Mouse (Mus musculus): ENCODE data around the gene Oxgr1. TPM values are rescaled to one million over a fixed set of nuclear protein-coding genes. Genes with fewer than 3 reads are reported as not detected.

Gene Oxgr1
- polyA plus RNA-seq, 1 experiment from 2014 or later, result 0.05 TPM

- WGBS, result 0% methylated on average over 1 of the region's 1 CpGs
- Histone ChIP-seq H3K4me3 (replicated peaks; ENCODE audit: low read length) (no peak overlapping the region), H3K9ac (replicated peaks; ENCODE audit: low read depth, low read length) (no peak overlapping the region), H3K27ac (ENCODE audit: low read length) (no peak overlapping the region), H3K9me3 (ENCODE audit: control insufficient read depth, low read length) (no peaks in the 10 kb centered on the region), H3K27me3 (replicated peaks; ENCODE audit: control insufficient read depth, insufficient read depth, low read length) (no peaks in the 10 kb centered on the region), H3K4me1 (replicated peaks; ENCODE audit: control insufficient read depth, insufficient read depth, low read length) (peaks cover 5% of the 10 kb centered on the region), H3K36me3 (ENCODE audit: control insufficient read depth, insufficient read depth) (no peaks in the 10 kb centered on the region), H3K4me2 (ENCODE audit: low read length) (no peak overlapping the region)
- ATAC-seq, result no peak
Measured at GRCm38 (mm10) chr14:120033454-120033853, 8.8 kb downstream of the Oxgr1 start.

GRCm38 (mm10) chr14:120019948-120020347 is 22.3 kb downstream of the Oxgr1 start:
- Histone ChIP-seq H3K4me3 (replicated peaks; ENCODE audit: low read length) (no peak overlapping the region), H3K27me3 (replicated peaks; ENCODE audit: control insufficient read depth, insufficient read depth, low read length) (no peaks in the 10 kb centered on the region), H3K4me1 (replicated peaks; ENCODE audit: control insufficient read depth, insufficient read depth, low read length) (no peaks in the 10 kb centered on the region), H3K9me3 (ENCODE audit: control insufficient read depth, low read length) (no peaks in the 10 kb centered on the region), H3K27ac (ENCODE audit: low read length) (no peak overlapping the region), H3K9ac (replicated peaks; ENCODE audit: low read depth, low read length) (no peak overlapping the region), H3K36me3 (ENCODE audit: control insufficient read depth, insufficient read depth) (no peaks in the 10 kb centered on the region), H3K4me2 (ENCODE audit: low read length) (no peak overlapping the region)
- WGBS, result 49% methylated on average over 2 of the region's 2 CpGs
- ATAC-seq, result peak; percentile 85

- no peaks in the 10 kb centered on the region for H3K27me3 ChIP-seq (replicated peaks; ENCODE audit: control insufficient read depth, insufficient read depth, low read length)
- H3K9ac ChIP-seq (replicated peaks; ENCODE audit: low read depth, low read length), result no peak overlapping the region
- ATAC-seq, result no peak
- H3K4me2 ChIP-seq (ENCODE audit: low read length), result no peak overlapping the region
- no peak overlapping the region for H3K4me3 ChIP-seq (replicated peaks; ENCODE audit: low read length)
- no peaks in the 10 kb centered on the region for H3K36me3 ChIP-seq (ENCODE audit: control insufficient read depth, insufficient read depth)
- 69% methylated on average over 11 of the region's 11 CpGs for WGBS
- no peak overlapping the region for H3K27ac ChIP-seq (ENCODE audit: low read length)
- H3K4me1 ChIP-seq (replicated peaks; ENCODE audit: control insufficient read depth, insufficient read depth, low read length), result no peaks in the 10 kb centered on the region
- H3K9me3 ChIP-seq (ENCODE audit: control insufficient read depth, low read length), result no peaks in the 10 kb centered on the region
Measured at GRCm38 (mm10) chr14:120009969-120010872, 32.0 kb downstream of the Oxgr1 start.

- 27% methylated on average over 1 of the region's 1 CpGs for WGBS
- Histone ChIP-seq H3K9me3 (ENCODE audit: control insufficient read depth, low read length) (no peaks in the 10 kb centered on the region), H3K4me2 (ENCODE audit: low read length) (no peak overlapping the region), H3K4me1 (replicated peaks; ENCODE audit: control insufficient read depth, insufficient read depth, low read length) (no peaks in the 10 kb centered on the region), H3K27me3 (replicated peaks; ENCODE audit: control insufficient read depth, insufficient read depth, low read length) (no peaks in the 10 kb centered on the region), H3K9ac (replicated peaks; ENCODE audit: low read depth, low read length) (no peak overlapping the region), H3K27ac (ENCODE audit: low read length) (no peak overlapping the region), H3K4me3 (replicated peaks; ENCODE audit: low read length) (no peak overlapping the region), H3K36me3 (ENCODE audit: control insufficient read depth, insufficient read depth) (no peaks in the 10 kb centered on the region)
- no peak for ATAC-seq
Measured at GRCm38 (mm10) chr14:120005153-120005552, 37.1 kb downstream of the Oxgr1 start.

- H3K9ac ChIP-seq (replicated peaks; ENCODE audit: low read depth, low read length), result no peak overlapping the region
- no peaks in the 10 kb centered on the region for H3K27me3 ChIP-seq (replicated peaks; ENCODE audit: control insufficient read depth, insufficient read depth, low read length)
- ATAC-seq, result no peak
- no peaks in the 10 kb centered on the region for H3K9me3 ChIP-seq (ENCODE audit: control insufficient read depth, low read length)
- H3K4me3 ChIP-seq (replicated peaks; ENCODE audit: low read length), result no peak overlapping the region
- WGBS, result 92% methylated on average over 7 of the region's 7 CpGs
- no peaks in the 10 kb centered on the region for H3K36me3 ChIP-seq (ENCODE audit: control insufficient read depth, insufficient read depth)
- no peak overlapping the region for H3K27ac ChIP-seq (ENCODE audit: low read length)
- no peaks in the 10 kb centered on the region for H3K4me1 ChIP-seq (replicated peaks; ENCODE audit: control insufficient read depth, insufficient read depth, low read length)
- no peak overlapping the region for H3K4me2 ChIP-seq (ENCODE audit: low read length)
Measured at GRCm38 (mm10) chr14:120003661-120004060, 38.6 kb downstream of the Oxgr1 start.

GRCm38 (mm10) chr14:120002673-120003072 is 39.6 kb downstream of the Oxgr1 start:
- Histone ChIP-seq H3K4me2 (ENCODE audit: low read length) (no peak overlapping the region), H3K9me3 (ENCODE audit: control insufficient read depth, low read length) (no peaks in the 10 kb centered on the region), H3K27ac (ENCODE audit: low read length) (no peak overlapping the region), H3K36me3 (ENCODE audit: control insufficient read depth, insufficient read depth) (no peaks in the 10 kb centered on the region), H3K27me3 (replicated peaks; ENCODE audit: control insufficient read depth, insufficient read depth, low read length) (no peaks in the 10 kb centered on the region), H3K4me3 (replicated peaks; ENCODE audit: low read length) (no peak overlapping the region), H3K4me1 (replicated peaks; ENCODE audit: control insufficient read depth, insufficient read depth, low read length) (no peaks in the 10 kb centered on the region), H3K9ac (replicated peaks; ENCODE audit: low read depth, low read length) (no peak overlapping the region)
- WGBS, result 77% methylated on average over 4 of the region's 4 CpGs
- no peak for ATAC-seq

- WGBS, result 94% methylated on average over 10 of the region's 10 CpGs
- H3K27me3 ChIP-seq (replicated peaks; ENCODE audit: control insufficient read depth, insufficient read depth, low read length), result no peaks in the 10 kb centered on the region
Measured at GRCm38 (mm10) chr14:119989651-119990050, 52.6 kb downstream of the Oxgr1 start.

GRCm38 (mm10) chr14:119988937-119989645 is 53.1 kb downstream of the Oxgr1 start:
- H3K4me2 ChIP-seq (ENCODE audit: low read length), result no peak overlapping the region
- no peak overlapping the region for H3K4me3 ChIP-seq (replicated peaks; ENCODE audit: low read length)
- no peak overlapping the region for H3K9ac ChIP-seq (replicated peaks; ENCODE audit: low read depth, low read length)
- ATAC-seq, result no peak
- 74% methylated on average over 7 of the region's 7 CpGs for WGBS
- no peak overlapping the region for H3K27ac ChIP-seq (ENCODE audit: low read length)
- no peaks in the 10 kb centered on the region for H3K36me3 ChIP-seq (ENCODE audit: control insufficient read depth, insufficient read depth)
- no peaks in the 10 kb centered on the region for H3K9me3 ChIP-seq (ENCODE audit: control insufficient read depth, low read length)
- no peaks in the 10 kb centered on the region for H3K27me3 ChIP-seq (replicated peaks; ENCODE audit: control insufficient read depth, insufficient read depth, low read length)
- H3K4me1 ChIP-seq (replicated peaks; ENCODE audit: control insufficient read depth, insufficient read depth, low read length), result no peaks in the 10 kb centered on the region; the same call in 1 of the 2 replicates

More at GRCm38 (mm10) chr14:119989651-119990050, 52.6 kb downstream of the Oxgr1 start:
- Histone ChIP-seq H3K4me1 (replicated peaks; ENCODE audit: control insufficient read depth, insufficient read depth, low read length) (no peaks in the 10 kb centered on the region), H3K4me3 (replicated peaks; ENCODE audit: low read length) (no peak overlapping the region), H3K9me3 (ENCODE audit: control insufficient read depth, low read length) (no peaks in the 10 kb centered on the region), H3K4me2 (ENCODE audit: low read length) (no peak overlapping the region), H3K36me3 (ENCODE audit: control insufficient read depth, insufficient read depth) (no peaks in the 10 kb centered on the region), H3K27ac (ENCODE audit: low read length) (no peak overlapping the region), H3K9ac (replicated peaks; ENCODE audit: low read depth, low read length) (no peak overlapping the region)
- no peak for ATAC-seq

- no peak overlapping the region for H3K4me3 ChIP-seq (replicated peaks; ENCODE audit: low read length)
- H3K36me3 ChIP-seq (ENCODE audit: control insufficient read depth, insufficient read depth), result no peaks in the 10 kb centered on the region
- H3K27ac ChIP-seq (ENCODE audit: low read length), result no peak overlapping the region
- H3K4me2 ChIP-seq (ENCODE audit: low read length), result no peak overlapping the region
- no peaks in the 10 kb centered on the region for H3K9me3 ChIP-seq (ENCODE audit: control insufficient read depth, low read length)
- H3K4me1 ChIP-seq (replicated peaks; ENCODE audit: control insufficient read depth, insufficient read depth, low read length), result no peaks in the 10 kb centered on the region; the same call in 1 of the 2 replicates
- ATAC-seq, result no peak
- H3K27me3 ChIP-seq (replicated peaks; ENCODE audit: control insufficient read depth, insufficient read depth, low read length), result no peaks in the 10 kb centered on the region
- 94% methylated on average over 1 of the region's 1 CpGs for WGBS
- no peak overlapping the region for H3K9ac ChIP-seq (replicated peaks; ENCODE audit: low read depth, low read length)
Measured at GRCm38 (mm10) chr14:119987257-119987656, 55.0 kb downstream of the Oxgr1 start.
